Mouse (Mus musculus): ENCODE measurements at regions not wholly inside any gene's neighbourhood (a gene's known extent, or its start where the extent isn't known, plus 50 kb on each side); places are given as distances from the start of the nearest gene placed in this dataset.
"Not testable (repeated sequence)": the region's sequence is repeated elsewhere in the genome, so short reads cannot be mapped to it uniquely, and the experiment has no call there.

- not testable (repeated sequence) for H3K36me3 ChIP-seq; H3K27me3 ChIP-seq (ENCODE audit: insufficient read depth, poor library complexity, severe bottlenecking); H3K4me3 ChIP-seq; DNase-seq (ENCODE audit: low spot score); H3K27ac ChIP-seq; H3K9me3 ChIP-seq
- WGBS: 54% methylated on average over 6 of the region's 6 CpGs
- peaks cover 24% of the 10 kb centered on the region for H3K4me1 ChIP-seq
Observed at GRCm38 (mm10) chr3:21957105-21957504, 119.3 kb upstream of the Tbl1xr1 start.

- WGBS: 68% methylated on average over 6 of the region's 6 CpGs
- H3K9me3 ChIP-seq: no peaks in the 10 kb centered on the region
- H3K4me1 ChIP-seq: peaks cover 30% of the 10 kb centered on the region
- 0 out of 2 replicates have a peak overlapping the region, but pooled peaks have one; percentile 17 for H3K27ac ChIP-seq
- no peaks in the 10 kb centered on the region for H3K36me3 ChIP-seq
- DNase-seq (ENCODE audit: low spot score): no peak
- H3K27me3 ChIP-seq (ENCODE audit: insufficient read depth, poor library complexity, severe bottlenecking): no peaks in the 10 kb centered on the region
- H3K4me3 ChIP-seq: no peak overlapping the region
Observed at GRCm38 (mm10) chr3:21958595-21959286, 117.7 kb upstream of the Tbl1xr1 start.

- Histone ChIP-seq H3K27me3 (ENCODE audit: insufficient read depth, poor library complexity, severe bottlenecking) (no peaks in the 10 kb centered on the region), H3K4me1 (peaks cover 37% of the 10 kb centered on the region), H3K27ac (peak overlapping the region; percentile 38; the same call in 1 of the 2 replicates), H3K36me3 (no peaks in the 10 kb centered on the region), H3K9me3 (no peaks in the 10 kb centered on the region), H3K4me3 (no peak overlapping the region)
- DNase-seq (ENCODE audit: low spot score): no peak
- WGBS: 68% methylated on average over 6 of the region's 6 CpGs
Observed at GRCm38 (mm10) chr3:21961091-21961490, 115.4 kb upstream of the Tbl1xr1 start.

GRCm38 (mm10) chr3:21961746-21962145 is 114.7 kb upstream of the Tbl1xr1 start:
- Histone ChIP-seq H3K9me3 (no peaks in the 10 kb centered on the region), H3K27me3 (ENCODE audit: insufficient read depth, poor library complexity, severe bottlenecking) (no peaks in the 10 kb centered on the region), H3K27ac (peak overlapping the region; percentile 22; the same call in 1 of the 2 replicates), H3K4me1 (peaks cover 37% of the 10 kb centered on the region), H3K4me3 (no peak overlapping the region), H3K36me3 (no peaks in the 10 kb centered on the region)
- no peak for DNase-seq (ENCODE audit: low spot score)
- 65% methylated on average over 5 of the region's 5 CpGs for WGBS

- H3K27ac ChIP-seq: peak overlapping the region; percentile 82
- no peaks in the 10 kb centered on the region for H3K27me3 ChIP-seq (ENCODE audit: insufficient read depth, poor library complexity, severe bottlenecking)
- H3K36me3 ChIP-seq: no peaks in the 10 kb centered on the region
- H3K9me3 ChIP-seq: no peaks in the 10 kb centered on the region
- 53% methylated on average over 7 of the region's 7 CpGs for WGBS
- H3K4me1 ChIP-seq: peaks cover 37% of the 10 kb centered on the region
- no peak for DNase-seq (ENCODE audit: low spot score)
- H3K4me3 ChIP-seq: no peak overlapping the region
Observed at GRCm38 (mm10) chr3:21962360-21962782, 114.1 kb upstream of the Tbl1xr1 start.

- H3K36me3 ChIP-seq: no peaks in the 10 kb centered on the region
- DNase-seq (ENCODE audit: low spot score): no peak
- H3K4me3 ChIP-seq: no peak overlapping the region
- H3K9me3 ChIP-seq: no peaks in the 10 kb centered on the region
- WGBS: 44% methylated on average over 7 of the region's 7 CpGs
- no peaks in the 10 kb centered on the region for H3K27me3 ChIP-seq (ENCODE audit: insufficient read depth, poor library complexity, severe bottlenecking)
- peaks cover 37% of the 10 kb centered on the region for H3K4me1 ChIP-seq
- peak overlapping the region; percentile 82 for H3K27ac ChIP-seq
Observed at GRCm38 (mm10) chr3:21962921-21963732, 113.3 kb upstream of the Tbl1xr1 start.

GRCm38 (mm10) chr3:21963733-21964351 is 112.6 kb upstream of the Tbl1xr1 start:
- Histone ChIP-seq H3K4me1 (peaks cover 33% of the 10 kb centered on the region), H3K36me3 (no peaks in the 10 kb centered on the region), H3K4me3 (no peak overlapping the region), H3K9me3 (no peaks in the 10 kb centered on the region), H3K27me3 (ENCODE audit: insufficient read depth, poor library complexity, severe bottlenecking) (no peaks in the 10 kb centered on the region), H3K27ac (peak overlapping the region; percentile 82)
- peak; percentile 77 for DNase-seq (ENCODE audit: low spot score)
- 60% methylated on average over 1 of the region's 1 CpGs for WGBS

- Histone ChIP-seq H3K27me3 (ENCODE audit: insufficient read depth, poor library complexity, severe bottlenecking) (no peaks in the 10 kb centered on the region), H3K36me3 (no peaks in the 10 kb centered on the region), H3K9me3 (no peaks in the 10 kb centered on the region), H3K27ac (peak overlapping the region; percentile 82), H3K4me1 (peaks cover 32% of the 10 kb centered on the region), H3K4me3 (no peak overlapping the region)
- no peak for DNase-seq (ENCODE audit: low spot score)
- 69% methylated on average over 6 of the region's 6 CpGs for WGBS
Observed at GRCm38 (mm10) chr3:21964438-21964837, 112.0 kb upstream of the Tbl1xr1 start.

GRCm38 (mm10) chr3:21965556-21965955 is 110.9 kb upstream of the Tbl1xr1 start:
- no peak overlapping the region for H3K4me3 ChIP-seq
- 87% methylated on average over 1 of the region's 1 CpGs for WGBS
- H3K4me1 ChIP-seq: peaks cover 42% of the 10 kb centered on the region
- H3K27ac ChIP-seq: no peak overlapping the region
- no peak for DNase-seq (ENCODE audit: low spot score)
- no peaks in the 10 kb centered on the region for H3K27me3 ChIP-seq (ENCODE audit: insufficient read depth, poor library complexity, severe bottlenecking)
- no peaks in the 10 kb centered on the region for H3K36me3 ChIP-seq
- H3K9me3 ChIP-seq: no peaks in the 10 kb centered on the region

- Histone ChIP-seq H3K4me1 (peaks cover 24% of the 10 kb centered on the region), H3K4me3 (no peak overlapping the region), H3K27ac (no peak overlapping the region), H3K27me3 (ENCODE audit: insufficient read depth, poor library complexity, severe bottlenecking) (no peaks in the 10 kb centered on the region), H3K36me3 (no peaks in the 10 kb centered on the region), H3K9me3 (no peaks in the 10 kb centered on the region)
- peak; percentile 63 for DNase-seq (ENCODE audit: low spot score)
- WGBS: 93% methylated on average over 1 of the region's 1 CpGs
Observed at GRCm38 (mm10) chr3:21971731-21972130, 104.7 kb upstream of the Tbl1xr1 start.

GRCm38 (mm10) chr3:21973153-21973552 is 103.3 kb upstream of the Tbl1xr1 start:
- no peak for DNase-seq (ENCODE audit: low spot score)
- peaks cover 24% of the 10 kb centered on the region for H3K4me1 ChIP-seq
- no peak overlapping the region for H3K27ac ChIP-seq
- 87% methylated on average over 1 of the region's 1 CpGs for WGBS
- no peak overlapping the region for H3K4me3 ChIP-seq
- H3K9me3 ChIP-seq: no peaks in the 10 kb centered on the region
- H3K36me3 ChIP-seq: no peaks in the 10 kb centered on the region
- H3K27me3 ChIP-seq (ENCODE audit: insufficient read depth, poor library complexity, severe bottlenecking): no peaks in the 10 kb centered on the region

- H3K27ac ChIP-seq: peak overlapping the region; percentile 57; the same call in 1 of the 2 replicates
- peaks cover 24% of the 10 kb centered on the region for H3K4me1 ChIP-seq
- H3K9me3 ChIP-seq: no peaks in the 10 kb centered on the region
- H3K4me3 ChIP-seq: no peak overlapping the region
- peak; percentile 78 for DNase-seq (ENCODE audit: low spot score)
- no peaks in the 10 kb centered on the region for H3K36me3 ChIP-seq
- no peaks in the 10 kb centered on the region for H3K27me3 ChIP-seq (ENCODE audit: insufficient read depth, poor library complexity, severe bottlenecking)
- WGBS: 31% methylated on average over 7 of the region's 7 CpGs
Observed at GRCm38 (mm10) chr3:21973681-21974080, 102.8 kb upstream of the Tbl1xr1 start.

- H3K4me3 ChIP-seq: no peak overlapping the region
- H3K36me3 ChIP-seq: no peaks in the 10 kb centered on the region
- 82% methylated on average over 2 of the region's 2 CpGs for WGBS
- peaks cover 22% of the 10 kb centered on the region for H3K4me1 ChIP-seq
- peak; percentile 36 for DNase-seq (ENCODE audit: low spot score)
- no peaks in the 10 kb centered on the region for H3K9me3 ChIP-seq
- H3K27me3 ChIP-seq (ENCODE audit: insufficient read depth, poor library complexity, severe bottlenecking): no peaks in the 10 kb centered on the region
- peak overlapping the region; percentile 57; the same call in 1 of the 2 replicates for H3K27ac ChIP-seq
Observed at GRCm38 (mm10) chr3:21974766-21975165, 101.7 kb upstream of the Tbl1xr1 start.

Measured in heart, embryonic 10.5 days (tissue).